Mouse (Mus musculus): ENCODE results near the gene Olfr3. TPM values are rescaled to one million over a fixed set of nuclear protein-coding genes. Genes with fewer than 3 reads are reported as not detected.

The Olfr3 gene
- polyA plus RNA-seq (2012; rRNA removed): not detected in 2 replicates

- no peak for TF ChIP-seq CTCF (IDR thresholded peaks at IDR 0.05; ENCODE audit: extremely low read depth, insufficient read length, insufficient replicate concordance, low read depth, low read length)
- no peak for TF ChIP-seq POLR2A (IDR thresholded peaks at IDR 0.05; ENCODE audit: low read depth, low read length)
- 62% methylated on average over 1 of the region's 1 CpGs for WGBS
- no peak within 1 kb of the TSS for H3K27ac ChIP-seq (ENCODE audit: insufficient read depth, low read depth, low read length)
- H3K4me3 ChIP-seq (ENCODE audit: low read depth, low read length): no peak within 1 kb of the TSS
- no peaks in the 10 kb centered on the region for H3K4me1 ChIP-seq (ENCODE audit: control insufficient read depth, insufficient read depth, insufficient read length, low read length)
- H3K27me3 ChIP-seq (ENCODE audit: control insufficient read depth, insufficient read depth, low read length): no peaks in the 10 kb centered on the region
- H3K36me3 ChIP-seq (ENCODE audit: control insufficient read depth, insufficient read depth, low read length): no peaks in the 10 kb centered on the region
Observed at GRCm38 (mm10) chr2:36816932-36817331, at the start of gene Olfr3. Gene Olfr3, minus strand, starts transcription at chr2:36817032.

- no peak within 1 kb of the TSS for H3K27ac ChIP-seq (ENCODE audit: insufficient read depth, low read depth, low read length)
- no peak within 1 kb of the TSS for H3K4me3 ChIP-seq (ENCODE audit: low read depth, low read length)
- H3K4me1 ChIP-seq (ENCODE audit: control insufficient read depth, insufficient read depth, insufficient read length, low read length): no peaks in the 10 kb centered on the region
- no peak for TF ChIP-seq CTCF (IDR thresholded peaks at IDR 0.05; ENCODE audit: extremely low read depth, insufficient read length, insufficient replicate concordance, low read depth, low read length)
- TF ChIP-seq POLR2A (IDR thresholded peaks at IDR 0.05; ENCODE audit: low read depth, low read length): no peak
- WGBS: 72% methylated on average over 1 of the region's 1 CpGs
- H3K36me3 ChIP-seq (ENCODE audit: control insufficient read depth, insufficient read depth, low read length): no peaks in the 10 kb centered on the region
- no peaks in the 10 kb centered on the region for H3K27me3 ChIP-seq (ENCODE audit: control insufficient read depth, insufficient read depth, low read length)
Observed at GRCm38 (mm10) chr2:36862560-36862959, 45.7 kb upstream of the Olfr3 start, which contains the start of gene Olfr351. Gene Olfr351, minus strand, starts transcription at chr2:36862660.

- Histone ChIP-seq H3K27ac (ENCODE audit: insufficient read depth, low read depth, low read length) (no peak within 1 kb of the TSS), H3K4me3 (ENCODE audit: low read depth, low read length) (no peak within 1 kb of the TSS), H3K4me1 (ENCODE audit: control insufficient read depth, insufficient read depth, insufficient read length, low read length) (no peaks in the 10 kb centered on the region), H3K36me3 (ENCODE audit: control insufficient read depth, insufficient read depth, low read length) (no peaks in the 10 kb centered on the region), H3K27me3 (ENCODE audit: control insufficient read depth, insufficient read depth, low read length) (no peaks in the 10 kb centered on the region)
- TF ChIP-seq CTCF (IDR thresholded peaks at IDR 0.05; ENCODE audit: extremely low read depth, insufficient read length, insufficient replicate concordance, low read depth, low read length) (no peak), POLR2A (IDR thresholded peaks at IDR 0.05; ENCODE audit: low read depth, low read length) (no peak)
- 74% methylated on average over 1 of the region's 1 CpGs for WGBS
Observed at GRCm38 (mm10) chr2:36846010-36846409, 29.2 kb upstream of the Olfr3 start, which contains the start of gene Olfr350. Gene Olfr350, plus strand, starts transcription at chr2:36846310.

- no peaks in the 10 kb centered on the region for H3K27me3 ChIP-seq (ENCODE audit: control insufficient read depth, insufficient read depth, low read length)
- 79% methylated on average over 2 of the region's 2 CpGs for WGBS
Observed at GRCm38 (mm10) chr2:36790238-36790637, 26.6 kb downstream of the Olfr3 start, which contains the start of gene Olfr50. Gene Olfr50, plus strand, starts transcription at chr2:36790538.

GRCm38 (mm10) chr2:36783976-36784375, 32.9 kb downstream of the Olfr3 start, which contains the start of gene Olfr348:
Gene Olfr348, plus strand, starts transcription at chr2:36784276.
- Histone ChIP-seq H3K4me1 (ENCODE audit: control insufficient read depth, insufficient read depth, insufficient read length, low read length) (no peaks in the 10 kb centered on the region), H3K36me3 (ENCODE audit: control insufficient read depth, insufficient read depth, low read length) (no peaks in the 10 kb centered on the region), H3K27ac (ENCODE audit: insufficient read depth, low read depth, low read length) (no peak within 1 kb of the TSS), H3K4me3 (ENCODE audit: low read depth, low read length) (no peak within 1 kb of the TSS), H3K27me3 (ENCODE audit: control insufficient read depth, insufficient read depth, low read length) (no peaks in the 10 kb centered on the region)
- TF ChIP-seq CTCF (IDR thresholded peaks at IDR 0.05; ENCODE audit: extremely low read depth, insufficient read length, insufficient replicate concordance, low read depth, low read length) (no peak), POLR2A (IDR thresholded peaks at IDR 0.05; ENCODE audit: low read depth, low read length) (no peak)
- 62% methylated on average over 2 of the region's 2 CpGs for whole genome bisulfite sequencing

More at GRCm38 (mm10) chr2:36790238-36790637, 26.6 kb downstream of the Olfr3 start, which contains the start of gene Olfr50:
- no peaks in the 10 kb centered on the region for H3K4me1 ChIP-seq (ENCODE audit: control insufficient read depth, insufficient read depth, insufficient read length, low read length)
- H3K4me3 ChIP-seq (ENCODE audit: low read depth, low read length): no peak within 1 kb of the TSS
- H3K36me3 ChIP-seq (ENCODE audit: control insufficient read depth, insufficient read depth, low read length): no peaks in the 10 kb centered on the region
- H3K27ac ChIP-seq (ENCODE audit: insufficient read depth, low read depth, low read length): no peak within 1 kb of the TSS
- TF ChIP-seq POLR2A (IDR thresholded peaks at IDR 0.05; ENCODE audit: low read depth, low read length) (no peak), CTCF (IDR thresholded peaks at IDR 0.05; ENCODE audit: extremely low read depth, insufficient read length, insufficient replicate concordance, low read depth, low read length) (no peak)

Other genes with a start within 250 kb of the Olfr3 start
- not detected in 2 replicates for gene Olfr345, start 177.0 kb downstream of the Olfr3 start, polyA plus RNA-seq (2012; rRNA removed)
- not detected in 2 replicates for gene Olfr346, start 131.2 kb downstream of the Olfr3 start, polyA plus RNA-seq (2012; rRNA removed)
- gene Olfr347, start 85.1 kb downstream of the Olfr3 start, polyA plus RNA-seq (2012; rRNA removed): not detected in 2 replicates
- not detected in 2 replicates for gene Olfr348, start 32.8 kb downstream of the Olfr3 start, polyA plus RNA-seq (2012; rRNA removed)
- not detected in 2 replicates for gene Olfr50, start 26.5 kb downstream of the Olfr3 start, polyA plus RNA-seq (2012; rRNA removed)
- gene Olfr350, start 29.3 kb upstream of the Olfr3 start, polyA plus RNA-seq (2012; rRNA removed): not detected in 2 replicates
- not detected in 2 replicates for gene Olfr351, start 45.6 kb upstream of the Olfr3 start, polyA plus RNA-seq (2012; rRNA removed)
- gene Olfr352, start 51.4 kb upstream of the Olfr3 start, polyA plus RNA-seq (2012; rRNA removed): not detected in 2 replicates
- not detected in 2 replicates for gene Olfr353, start 75.9 kb upstream of the Olfr3 start, polyA plus RNA-seq (2012; rRNA removed)
- not detected in 2 replicates for gene Olfr354, start 88.6 kb upstream of the Olfr3 start, polyA plus RNA-seq (2012; rRNA removed)
- gene Olfr355, start 111.9 kb upstream of the Olfr3 start, polyA plus RNA-seq (2012; rRNA removed): not detected in 2 replicates
- not detected in 2 replicates for gene Olfr356, start 120.1 kb upstream of the Olfr3 start, polyA plus RNA-seq (2012; rRNA removed)
- gene Olfr357, start 176.8 kb upstream of the Olfr3 start, polyA plus RNA-seq (2012; rRNA removed): not detected in 2 replicates
- gene Olfr358, start 192.3 kb upstream of the Olfr3 start, polyA plus RNA-seq (2012; rRNA removed): not detected in 2 replicates
- gene Olfr360, start 248.7 kb upstream of the Olfr3 start, polyA plus RNA-seq (2012; rRNA removed): not detected in 2 replicates